Mouse (Mus musculus): ENCODE measurements around the gene Tmem63b. TPM values are rescaled to one million over a fixed set of nuclear protein-coding genes. Genes with fewer than 3 reads are reported as not detected.

Gene Tmem63b
- polyA plus RNA-seq (2012; ENCODE audit: low replicate concordance), result 14.6 and 19.7 TPM in 2 replicates

GRCm38 (mm10) chr17:45686716-45687115 is at the start of gene Tmem63b:
Tmem63b (minus strand) TSS chr17:45686905.

GRCm38 (mm10) chr17:45733735-45734301 is 47.1 kb upstream of the Tmem63b start, which contains the start of gene 1600014C23Rik:
1600014C23Rik (minus strand) TSS chr17:45733844.

GRCm38 (mm10) chr17:45686093-45686619 is 549 bp downstream of the Tmem63b start, which contains the start of gene Mrpl14:
Mrpl14 (plus strand) TSS chr17:45686322.

GRCm38 (mm10) chr17:45659225-45659624 is 27.5 kb downstream of the Tmem63b start, which contains the start of gene Capn11:
Capn11 (minus strand) TSS chr17:45659325.

Other genes with a start within 250 kb of the Tmem63b start
- gene Spats1, start 211.5 kb downstream of the Tmem63b start, polyA plus RNA-seq (2012; ENCODE audit: low replicate concordance), result not detected in 2 replicates
- 28.0 and 38.6 TPM in 2 replicates for gene Aars2, start 180.1 kb downstream of the Tmem63b start, polyA plus RNA-seq (2012; ENCODE audit: low replicate concordance)
- gene Tcte1, start 163.5 kb downstream of the Tmem63b start, polyA plus RNA-seq (2012; ENCODE audit: low replicate concordance), result not detected in 2 replicates
- gene Tmem151b, start 137.2 kb downstream of the Tmem63b start, polyA plus RNA-seq (2012; ENCODE audit: low replicate concordance), result 0.25 and 0.41 TPM in 2 replicates
- gene Nfkbie, start 131.2 kb downstream of the Tmem63b start, polyA plus RNA-seq (2012; ENCODE audit: low replicate concordance), result 18.6 and 19.9 TPM in 2 replicates
- 20.6 and 32.4 TPM in 2 replicates for gene Slc35b2, start 123.0 kb downstream of the Tmem63b start, polyA plus RNA-seq (2012; ENCODE audit: low replicate concordance)
- 105 and 723 TPM in 2 replicates for gene Hsp90ab1, start 113.6 kb downstream of the Tmem63b start, polyA plus RNA-seq (2012; ENCODE audit: low replicate concordance)
- 95.2 and 797 TPM in 2 replicates for gene Slc29a1, start 87.3 kb downstream of the Tmem63b start, polyA plus RNA-seq (2012; ENCODE audit: low replicate concordance)
- not detected in 2 replicates for gene Mymx, start 84.8 kb downstream of the Tmem63b start, polyA plus RNA-seq (2012; ENCODE audit: low replicate concordance)
- gene Capn11, start 27.6 kb downstream of the Tmem63b start, polyA plus RNA-seq (2012; ENCODE audit: low replicate concordance), result 0.09 TPM in 1 of 2 replicates, not detected in the other
- gene Mrpl14, start 583 bp downstream of the Tmem63b start, polyA plus RNA-seq (2012; ENCODE audit: low replicate concordance), result 84.6 and 199 TPM in 2 replicates
- not detected in 2 replicates for gene 1600014C23Rik, start 46.9 kb upstream of the Tmem63b start, polyA plus RNA-seq (2012; ENCODE audit: low replicate concordance)